Mouse (Mus musculus) liver, embryonic 16.5 days (tissue): ENCODE data around the gene Cdcp1. TPM values are rescaled to one million over a fixed set of nuclear protein-coding genes. Genes with fewer than 3 reads are reported as not detected.

ENCODE experiments used
- ATAC-seq: fragments of 200-750 bp; cut with Nextera tagmentation; 2 replicates; pipeline ENCODE4 v1.8.0; 2017; ENCODE audit warnings: low read depth, mild to moderate bottlenecking, moderate number of reproducible peaks, moderate library complexity
- H3K27ac ChIP-seq: fragments of 300-500 bp; sonication (generic); 2 replicates; pipeline ENCODE4 v1.5.1; 2014; ENCODE audit warnings: mild to moderate bottlenecking, low read length
- H3K27me3 ChIP-seq: fragments of 300-500 bp; sonication (generic); 2 replicates; pipeline ENCODE4 v1.6.1; 2014; ENCODE audit warnings: low read depth, low read length, mixed read lengths; ENCODE audit not compliant: control insufficient read depth, insufficient read depth
- H3K36me3 ChIP-seq: fragments of 300-500 bp; sonication (generic); 2 replicates; pipeline ENCODE4 v1.6.1; 2014; ENCODE audit warnings: mild to moderate bottlenecking; ENCODE audit not compliant: control insufficient read depth, insufficient read depth
- H3K4me1 ChIP-seq: fragments of 300-500 bp; sonication (generic); 2 replicates; pipeline ENCODE4 v1.6.1; 2014; ENCODE audit warnings: low read depth, low read length, mixed read lengths; ENCODE audit not compliant: control insufficient read depth
- H3K4me2 ChIP-seq: fragments of 300-500 bp; sonication (generic); 2 replicates; pipeline ENCODE4 v1.6.1; 2014; ENCODE audit warnings: low read depth, low read length, mixed read lengths
- H3K4me3 ChIP-seq: fragments of 300-500 bp; sonication (generic); 2 replicates; pipeline ENCODE4 v1.5.1; 2014; ENCODE audit warnings: low read depth, mild to moderate bottlenecking, low read length
- H3K9ac ChIP-seq: fragments of 300-500 bp; sonication (generic); 2 replicates; pipeline ENCODE4 v1.6.1; 2014; ENCODE audit warnings: low read depth, low read length
- H3K9me3 ChIP-seq: fragments of 300-500 bp; sonication (generic); replicated peaks from 2 replicates; pipeline ENCODE4 v1.6.1; 2016; ENCODE audit warnings: low read length; ENCODE audit not compliant: control insufficient read depth
- WGBS: fragments of 180-500 bp; shearing (Covaris S2); extraction: QIAGEN DNeasy Blood & Tissue Kit; methylation state at CpG from one replicate; pipeline ENCODE4 v1.1.7; 2014; ENCODE audit not compliant: insufficient replicate concordance; 5-methylcytosine and 5-hydroxymethylcytosine counted together
- polyA plus RNA-seq: library from polyadenylated mRNA; unstranded; fragments of >200 nt; fragmentation: Nextera tagmentation; extraction: Ambion mirVana; gene quantifications from 2 replicates; pipeline ENCODE4 v1.2.1, GENCODE M21; 2015

The Cdcp1 gene
- polyA plus RNA-seq, 1 experiment from 2014 or later: 1.2 TPM

DNA sequence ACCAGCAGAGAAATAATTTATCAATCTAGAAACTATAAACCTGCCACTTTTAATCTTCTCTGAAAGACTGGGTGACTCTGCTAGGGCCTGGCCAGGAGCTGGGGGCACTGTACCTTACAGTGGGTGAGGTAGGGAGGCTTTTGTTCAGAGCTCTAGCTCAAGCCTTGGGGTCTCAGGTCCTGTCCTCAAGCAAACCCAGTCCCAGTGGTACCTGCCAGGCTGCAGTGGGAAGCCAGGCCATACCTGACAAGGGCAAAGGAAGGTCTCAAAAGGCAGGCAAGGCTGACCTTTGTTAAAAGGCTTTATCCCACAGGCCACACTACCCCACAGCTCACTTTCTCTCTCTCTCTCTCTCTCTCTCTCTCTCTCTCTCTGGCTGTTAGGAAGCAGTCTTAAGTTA lies 12.8 kb upstream of the Cdcp1 start:
- ATAC-seq: no peak
- H3K4me3 ChIP-seq: no peak overlapping the region
- no peak overlapping the region for H3K4me2 ChIP-seq
- no peaks in the 10 kb centered on the region for H3K36me3 ChIP-seq
- no peak overlapping the region for H3K27ac ChIP-seq
- H3K27me3 ChIP-seq: no peaks in the 10 kb centered on the region
- no peak overlapping the region for H3K9ac ChIP-seq
- H3K9me3 ChIP-seq: no peaks in the 10 kb centered on the region
- peaks cover 30% of the 10 kb centered on the region for H3K4me1 ChIP-seq

DNA sequence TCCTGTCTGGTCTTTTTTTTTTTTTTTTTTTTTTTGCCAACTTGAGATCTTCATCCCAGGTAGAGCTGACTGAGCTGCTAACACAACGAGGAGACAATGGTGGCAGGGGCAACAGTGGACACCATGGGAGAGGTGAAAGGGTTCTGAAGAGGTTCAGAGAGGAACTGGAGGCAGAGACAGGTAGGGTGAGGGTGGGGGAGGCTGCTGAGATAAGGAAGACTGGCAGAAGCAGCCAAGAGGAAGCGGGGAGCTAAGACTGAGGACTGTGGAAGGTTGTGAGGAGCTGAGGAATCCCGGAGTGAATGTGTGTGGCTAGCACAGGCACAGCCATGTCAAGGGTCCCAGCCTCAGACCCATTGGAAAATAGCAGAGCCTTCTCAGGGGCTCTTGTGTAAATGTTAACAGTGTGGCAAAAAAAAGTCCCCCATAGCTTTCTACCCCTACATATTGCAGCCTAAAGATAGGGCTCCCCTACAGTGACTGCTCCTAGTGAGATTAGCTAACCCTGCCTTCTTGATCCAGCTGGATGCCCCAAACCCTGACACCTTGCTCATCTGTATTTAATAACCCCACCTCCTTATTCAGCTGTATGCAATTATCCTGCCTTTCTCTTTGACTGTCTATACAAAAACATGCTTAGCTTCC lies 11.4 kb upstream of the Cdcp1 start:
- Histone ChIP-seq H3K4me1 (peaks cover 30% of the 10 kb centered on the region), H3K9ac (no peak overlapping the region)
- peak; percentile 79 for ATAC-seq

DNA sequence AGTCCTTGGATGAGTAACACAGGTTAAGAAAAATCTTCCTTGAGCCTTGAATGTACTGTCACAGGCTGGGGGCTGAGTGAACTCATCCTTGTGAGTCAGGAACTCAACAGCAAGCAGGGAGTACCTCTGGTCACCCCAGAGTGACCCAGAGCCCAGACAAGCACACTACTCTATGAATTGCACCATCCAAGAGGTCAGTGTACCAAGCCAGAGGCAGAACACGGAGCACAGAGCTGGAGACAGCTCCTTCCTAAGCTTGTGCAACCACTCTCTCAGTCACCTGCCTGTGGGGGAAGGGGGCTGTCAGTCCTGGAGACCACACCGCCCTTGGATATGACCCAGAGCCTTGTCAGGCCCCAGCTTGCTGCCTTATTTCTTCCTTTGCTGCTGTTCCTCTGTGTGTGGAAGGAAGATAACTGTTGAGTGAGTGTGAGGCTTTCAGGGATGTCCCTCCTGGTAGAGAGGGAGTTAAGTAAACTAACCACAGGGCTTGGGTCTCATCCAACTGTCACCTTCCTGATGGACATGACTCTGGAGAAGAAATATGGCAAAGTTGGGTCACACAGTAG lies 9.1 kb upstream of the Cdcp1 start:
- Histone ChIP-seq H3K4me1 (peaks cover 30% of the 10 kb centered on the region), H3K27me3 (no peaks in the 10 kb centered on the region), H3K9me3 (no peaks in the 10 kb centered on the region), H3K36me3 (no peaks in the 10 kb centered on the region), H3K9ac (no peak overlapping the region), H3K4me2 (no peak overlapping the region), H3K27ac (peak overlapping the region; percentile 62; the same call in 1 of the 2 replicates), H3K4me3 (no peak overlapping the region)
- WGBS: 17% methylated on average over 2 of the region's 2 CpGs
- peak; percentile 85 for ATAC-seq

More for the DNA sequence above, 11.4 kb upstream of the Cdcp1 start:
- Histone ChIP-seq H3K4me3 (no peak overlapping the region), H3K36me3 (no peaks in the 10 kb centered on the region), H3K27ac (peak overlapping the region; percentile 66; the same call in 1 of the 2 replicates), H3K27me3 (no peaks in the 10 kb centered on the region), H3K9me3 (no peaks in the 10 kb centered on the region), H3K4me2 (peak overlapping the region; percentile 26)
- 41% methylated on average over 3 of the region's 3 CpGs for WGBS

DNA sequence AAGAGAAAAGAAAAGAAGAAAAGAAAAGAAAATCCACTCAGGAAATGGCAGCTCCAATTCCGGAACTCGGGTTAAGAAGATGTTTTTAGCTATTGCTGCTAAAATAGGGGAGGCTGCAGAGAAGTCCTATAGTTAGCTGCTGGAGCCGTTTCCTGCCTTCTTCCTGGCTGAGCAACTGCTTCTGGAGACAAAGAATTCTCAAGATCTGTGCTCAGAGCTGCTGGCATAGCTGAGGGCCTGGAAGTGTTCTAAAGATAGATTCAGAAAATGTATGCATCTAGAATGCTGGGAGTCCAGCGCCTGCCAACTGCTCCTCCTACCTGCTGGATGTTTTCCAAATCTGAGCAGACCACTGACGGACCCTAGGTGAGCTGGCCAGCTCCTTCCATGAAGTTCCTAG lies 4.0 kb upstream of the Cdcp1 start:
- Histone ChIP-seq H3K36me3 (no peaks in the 10 kb centered on the region), H3K27ac (no peak overlapping the region), H3K9ac (no peak overlapping the region), H3K4me2 (no peak overlapping the region), H3K27me3 (peaks cover 11% of the 10 kb centered on the region), H3K9me3 (no peaks in the 10 kb centered on the region), H3K4me1 (peaks cover 3% of the 10 kb centered on the region; the same call in 1 of the 2 replicates), H3K4me3 (no peak overlapping the region)
- WGBS: 24% methylated on average over 5 of the region's 5 CpGs
- no peak for ATAC-seq

DNA sequence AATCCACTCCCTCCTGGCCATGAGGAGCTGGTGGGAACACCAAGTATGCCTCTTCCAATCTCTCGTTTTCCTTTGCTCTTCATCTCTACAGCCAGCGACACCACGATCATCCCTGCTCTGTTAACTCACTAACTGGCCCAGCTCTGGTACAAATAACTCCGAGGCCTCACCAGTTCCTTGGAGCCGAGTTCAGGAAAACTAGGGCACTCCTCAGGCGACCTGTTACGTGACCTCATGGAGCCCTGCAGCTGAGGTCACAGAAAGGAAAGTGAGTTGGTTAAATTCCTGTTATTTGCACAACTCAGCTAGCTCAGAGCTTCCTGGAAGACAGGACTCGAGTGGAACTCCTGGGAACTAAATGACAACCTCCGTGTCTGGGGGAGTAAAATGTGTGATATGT lies 2.5 kb downstream of the Cdcp1 start:
- no peak overlapping the region for H3K27ac ChIP-seq
- peaks cover 11% of the 10 kb centered on the region for H3K27me3 ChIP-seq
- H3K36me3 ChIP-seq: no peaks in the 10 kb centered on the region
- H3K4me3 ChIP-seq: no peak overlapping the region
- no peaks in the 10 kb centered on the region for H3K9me3 ChIP-seq
- H3K4me1 ChIP-seq: no peaks in the 10 kb centered on the region; the same call in 1 of the 2 replicates
- WGBS: 45% methylated on average over 9 of the region's 9 CpGs
- no peak overlapping the region for H3K4me2 ChIP-seq
- H3K9ac ChIP-seq: no peak overlapping the region
- ATAC-seq: no peak

DNA sequence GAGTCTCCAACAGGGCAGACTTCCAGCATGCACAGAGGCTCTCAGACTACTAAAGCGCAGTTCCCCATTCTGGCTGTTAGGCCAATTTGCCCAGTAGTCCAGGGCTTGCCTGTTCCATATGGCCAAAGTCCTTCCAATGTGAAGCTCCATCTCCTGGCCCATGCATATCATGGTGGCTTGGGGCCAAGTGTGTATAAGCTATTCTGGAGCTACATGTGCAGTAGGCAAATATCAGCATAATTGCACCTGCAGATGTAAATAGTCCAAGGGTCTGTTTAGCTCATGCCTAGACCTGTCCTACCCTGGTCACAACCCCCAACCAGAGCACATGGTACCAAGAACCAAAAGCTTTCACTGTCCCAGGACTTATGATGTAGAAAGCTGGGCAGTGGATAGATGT lies 7.9 kb downstream of the Cdcp1 start:
- no peak overlapping the region for H3K27ac ChIP-seq
- peak; percentile 32 for ATAC-seq
- 73% methylated on average over 1 of the region's 1 CpGs for WGBS
- no peaks in the 10 kb centered on the region for H3K36me3 ChIP-seq
- H3K9me3 ChIP-seq: no peaks in the 10 kb centered on the region
- no peak overlapping the region for H3K4me3 ChIP-seq
- no peak overlapping the region for H3K4me2 ChIP-seq
- H3K9ac ChIP-seq: no peak overlapping the region
- no peaks in the 10 kb centered on the region for H3K4me1 ChIP-seq
- H3K27me3 ChIP-seq: no peaks in the 10 kb centered on the region

DNA sequence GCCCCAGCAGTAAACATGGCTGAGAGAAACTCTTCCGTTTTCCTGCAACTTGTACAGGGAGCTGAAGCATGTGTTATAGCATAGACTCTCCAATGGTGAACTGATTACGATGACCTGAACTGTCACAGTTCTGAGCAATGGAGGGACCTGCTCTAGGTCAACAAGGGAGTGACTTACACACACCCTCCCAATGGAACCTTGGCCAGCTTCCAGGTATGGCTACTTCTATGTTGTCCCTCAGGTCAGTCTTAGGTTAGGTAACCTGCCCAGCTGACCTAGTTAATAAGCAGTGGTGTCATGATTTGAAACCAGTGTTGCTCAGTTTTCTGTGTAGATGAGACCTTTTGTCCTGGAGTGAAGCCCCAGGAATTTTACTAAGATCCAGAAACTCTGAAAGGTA lies 8.9 kb downstream of the Cdcp1 start:
- Histone ChIP-seq H3K4me2 (no peak overlapping the region), H3K9ac (no peak overlapping the region), H3K9me3 (no peaks in the 10 kb centered on the region), H3K4me1 (no peaks in the 10 kb centered on the region), H3K27me3 (no peaks in the 10 kb centered on the region), H3K27ac (no peak overlapping the region), H3K4me3 (no peak overlapping the region), H3K36me3 (no peaks in the 10 kb centered on the region)
- 69% methylated on average over 2 of the region's 2 CpGs for WGBS
- peak; percentile 95 for ATAC-seq

DNA sequence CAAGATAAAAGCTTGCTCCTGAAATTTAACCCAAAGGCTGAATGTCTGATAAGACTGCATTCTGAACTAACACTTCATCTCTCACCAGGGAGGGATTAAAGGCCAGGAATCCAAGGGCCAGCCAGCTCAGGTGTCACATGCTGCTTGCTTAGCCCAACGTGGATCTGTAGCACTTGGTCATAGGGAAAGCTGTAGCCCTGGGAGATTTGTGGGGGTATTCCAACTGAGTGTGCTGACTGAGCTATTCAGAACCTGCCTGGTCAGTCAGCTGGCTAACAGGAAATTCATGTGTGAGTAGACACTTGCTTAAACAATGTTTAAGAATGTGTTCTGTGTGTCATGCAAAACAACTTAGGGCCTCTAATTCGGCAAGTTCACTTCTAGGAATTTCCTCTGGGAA lies 9.3 kb downstream of the Cdcp1 start:
- Histone ChIP-seq H3K27ac (no peak overlapping the region), H3K4me3 (no peak overlapping the region), H3K4me1 (no peaks in the 10 kb centered on the region), H3K4me2 (no peak overlapping the region), H3K9me3 (no peaks in the 10 kb centered on the region), H3K9ac (no peak overlapping the region), H3K27me3 (no peaks in the 10 kb centered on the region), H3K36me3 (no peaks in the 10 kb centered on the region)
- WGBS: 38% methylated on average over 2 of the region's 2 CpGs
- ATAC-seq: no peak

DNA sequence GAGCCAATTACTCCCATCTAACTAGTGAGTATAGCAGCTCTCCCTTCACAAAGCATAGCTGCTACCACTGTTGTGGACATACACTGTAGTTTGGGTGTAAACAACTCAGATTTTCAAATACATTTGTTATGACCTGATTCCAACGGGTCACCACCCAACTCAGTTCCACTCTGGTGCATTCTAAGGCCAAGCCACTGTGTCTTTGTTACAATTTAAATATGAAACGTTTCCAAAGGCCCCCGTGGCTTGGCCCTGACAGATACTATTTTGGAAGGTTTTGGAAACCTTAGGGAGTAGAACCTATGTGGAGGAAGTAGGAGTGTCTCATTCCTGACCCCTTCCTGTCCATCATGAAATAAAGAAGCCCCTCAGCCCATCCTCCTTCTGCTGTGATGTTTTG lies 15.7 kb downstream of the Cdcp1 start:
- no peak overlapping the region for H3K4me2 ChIP-seq
- no peak overlapping the region for H3K4me3 ChIP-seq
- WGBS: 53% methylated on average over 3 of the region's 3 CpGs
- H3K27ac ChIP-seq: no peak overlapping the region
- H3K9ac ChIP-seq: no peak overlapping the region
- no peaks in the 10 kb centered on the region for H3K4me1 ChIP-seq
- no peaks in the 10 kb centered on the region for H3K27me3 ChIP-seq
- no peak for ATAC-seq
- H3K9me3 ChIP-seq: no peaks in the 10 kb centered on the region
- H3K36me3 ChIP-seq: no peaks in the 10 kb centered on the region
